Mouse (Mus musculus): Measurements from ENCODE around the gene Aurka. TPM values are rescaled to one million over a fixed set of nuclear protein-coding genes. Genes with fewer than 3 reads are reported as not detected.

Gene Aurka
- polyA plus RNA-seq, 1 experiment from 2014 or later: 20.9 TPM

Other genes starting within 250 kb of the Aurka start
- 0.21 TPM in 1 of 2 replicates, not detected in the other for gene Mc3r, start 122.0 kb downstream of the Aurka start, polyA plus RNA-seq (2015; fragmentation: Nextera tagmentation; extraction: Ambion mirVana)
- 29.9 and 33.0 TPM in 2 replicates for gene Fam210b, start 25.0 kb downstream of the Aurka start, polyA plus RNA-seq (2015; fragmentation: Nextera tagmentation; extraction: Ambion mirVana)
- gene Cstf1, start 146 bp upstream of the Aurka start, polyA plus RNA-seq (2015; fragmentation: Nextera tagmentation; extraction: Ambion mirVana): 26.3 and 30.5 TPM in 2 replicates
- gene Cass4, start 23.3 kb upstream of the Aurka start, polyA plus RNA-seq (2015; fragmentation: Nextera tagmentation; extraction: Ambion mirVana): 0.22 and 0.46 TPM in 2 replicates
- gene Rtf2, start 70.0 kb upstream of the Aurka start, polyA plus RNA-seq (2015; fragmentation: Nextera tagmentation; extraction: Ambion mirVana): 103 and 105 TPM in 2 replicates
- 0.61 and 1.1 TPM in 2 replicates for gene Gcnt7, start 88.1 kb upstream of the Aurka start, polyA plus RNA-seq (2015; fragmentation: Nextera tagmentation; extraction: Ambion mirVana)
- 0.49 TPM in 1 of 2 replicates, not detected in the other for gene Fam209, start 102.0 kb upstream of the Aurka start, polyA plus RNA-seq (2015; fragmentation: Nextera tagmentation; extraction: Ambion mirVana)
- 0.60 and 1.0 TPM in 2 replicates for gene Tfap2c, start 179.1 kb upstream of the Aurka start, polyA plus RNA-seq (2015; fragmentation: Nextera tagmentation; extraction: Ambion mirVana)

Data from neural tube, embryonic 13.5 days (tissue).